Mouse (Mus musculus) telencephalon, adult 2 months (tissue): ENCODE results near the gene Mgp.
A peak's percentile ranks its signal among the peaks of the same experiment; 100 is the strongest.

Experiments used
- DNase-seq: peaks from one replicate; pipeline ENCODE4 v3.0.0-alpha.2; 2011; ENCODE audit warnings: low read depth, low spot score

The Mgp gene

GRCm38 (mm10) chr6:136875670-136876069, at the start of gene Mgp:
TSS of gene Mgp (minus strand) at chr6:136875823.
- peak; percentile 48 for DNase-seq

DNA sequence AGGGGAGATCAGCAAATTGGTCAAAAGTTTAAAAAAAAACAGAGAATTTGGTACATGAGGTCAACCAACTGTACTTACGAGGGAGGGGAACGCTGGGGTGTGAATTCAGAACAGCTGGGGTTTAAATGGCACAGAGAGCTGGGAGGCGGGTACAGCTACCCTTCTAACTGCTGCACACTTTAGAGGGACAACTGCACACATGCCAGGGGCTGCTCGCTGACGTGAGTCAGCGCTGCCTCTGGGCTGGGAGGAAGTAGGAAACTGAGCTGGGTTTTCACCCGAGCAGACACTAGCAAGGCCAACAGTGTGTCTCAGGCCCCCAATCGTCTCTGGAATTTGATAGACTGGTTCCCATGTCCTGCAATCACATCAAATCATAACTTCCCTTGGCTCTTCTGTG, 49.4 kb upstream of the Mgp start:
- DNase-seq = no peak

DNA sequence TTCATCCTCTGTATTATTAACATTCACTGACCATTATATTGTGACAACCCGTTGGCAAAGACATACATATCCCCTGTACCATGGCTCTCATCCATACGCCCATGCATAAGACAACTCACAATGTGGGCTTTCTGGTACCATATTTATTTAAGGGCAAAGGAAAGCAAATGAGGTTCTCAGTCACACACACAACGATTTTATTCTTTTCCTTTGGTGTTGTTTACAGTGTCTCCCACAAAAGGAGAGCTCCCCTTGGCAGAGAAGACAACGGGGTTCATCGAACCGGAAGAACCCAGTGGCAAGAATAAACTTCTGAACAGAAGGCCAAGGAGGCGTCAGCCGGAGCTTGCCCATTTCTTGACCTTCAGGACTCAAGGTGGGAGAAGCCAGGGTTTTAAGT, 47.9 kb upstream of the Mgp start, which contains the start of gene Pde6h:
TSS of gene Pde6h (plus strand) at position 301 of the 400 bp plus-strand sequence.
- no peak for DNase-seq

GRCm38 (mm10) chr6:136922871-136923270, 47.2 kb upstream of the Mgp start:
- DNase-seq = no peak

- no peak for DNase-seq
Measured at GRCm38 (mm10) chr6:136922080-136922479, 46.5 kb upstream of the Mgp start, which contains the start of gene Erp27. TSS of gene Erp27 (minus strand) at chr6:136922180.

DNA sequence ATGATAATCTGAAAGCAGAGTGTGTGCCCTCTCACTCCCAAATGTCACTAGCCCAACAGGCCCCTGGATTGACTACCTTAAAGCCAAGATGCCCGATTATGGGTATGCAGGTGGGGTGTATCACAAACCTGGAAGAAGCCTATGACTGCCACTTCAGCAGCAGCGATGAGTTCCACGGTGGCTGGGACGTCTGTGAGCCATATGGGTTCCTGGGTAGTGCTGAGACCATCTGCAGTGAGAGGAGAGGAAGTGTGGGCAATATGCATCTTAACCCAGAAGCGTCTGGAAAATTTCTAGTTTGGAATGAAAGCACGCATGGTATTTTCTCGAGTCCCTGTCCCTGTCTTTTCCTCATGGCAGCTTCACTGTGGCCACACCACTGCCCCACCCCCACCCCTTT, 46.0 kb upstream of the Mgp start:
- no peak for DNase-seq

DNA sequence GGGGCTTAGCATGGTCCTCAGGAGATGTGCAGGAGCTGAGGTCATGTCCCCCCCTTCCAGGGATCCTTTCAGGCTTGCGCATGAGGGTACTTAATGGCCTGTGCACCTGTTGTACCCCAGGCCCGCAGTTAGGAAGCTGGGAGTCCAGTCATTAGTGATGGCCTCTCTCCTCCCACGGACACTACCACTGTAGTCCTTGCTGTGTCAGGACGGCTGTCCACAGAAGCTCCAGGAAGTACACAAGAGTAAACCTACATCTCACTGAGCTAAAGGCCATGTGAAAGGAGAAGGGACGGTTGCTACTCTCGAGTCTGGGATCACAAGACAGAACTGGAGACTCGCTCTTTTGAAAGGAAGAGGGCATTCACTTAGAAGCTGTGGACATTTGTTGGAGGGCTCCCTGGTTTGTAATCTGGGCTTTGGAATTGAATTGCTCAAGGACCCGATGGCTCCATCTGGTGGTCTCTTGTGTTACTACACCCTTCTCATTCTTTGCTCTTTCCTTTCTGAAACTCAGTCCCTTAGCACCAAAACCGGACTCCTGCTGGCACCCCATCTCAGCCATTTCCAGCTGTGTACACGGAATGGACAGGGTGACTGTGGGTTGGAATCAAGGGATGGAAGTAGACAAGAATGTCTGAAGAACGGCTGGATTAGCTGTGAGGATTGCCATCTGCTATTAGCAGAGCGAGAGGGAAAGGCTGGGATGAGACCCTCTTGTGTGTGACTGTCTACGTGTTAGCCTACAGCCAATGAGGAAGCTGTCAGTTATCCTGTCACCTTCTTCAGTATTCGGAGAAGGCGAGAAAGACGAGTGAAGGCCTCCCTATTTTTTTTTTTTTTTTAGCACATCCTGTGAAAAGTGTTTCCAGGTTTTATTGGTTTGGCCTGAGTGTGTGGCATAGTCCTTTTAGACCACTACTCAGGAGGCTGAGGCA, 45.0 kb upstream of the Mgp start:
- DNase-seq = peak; percentile 43

DNA sequence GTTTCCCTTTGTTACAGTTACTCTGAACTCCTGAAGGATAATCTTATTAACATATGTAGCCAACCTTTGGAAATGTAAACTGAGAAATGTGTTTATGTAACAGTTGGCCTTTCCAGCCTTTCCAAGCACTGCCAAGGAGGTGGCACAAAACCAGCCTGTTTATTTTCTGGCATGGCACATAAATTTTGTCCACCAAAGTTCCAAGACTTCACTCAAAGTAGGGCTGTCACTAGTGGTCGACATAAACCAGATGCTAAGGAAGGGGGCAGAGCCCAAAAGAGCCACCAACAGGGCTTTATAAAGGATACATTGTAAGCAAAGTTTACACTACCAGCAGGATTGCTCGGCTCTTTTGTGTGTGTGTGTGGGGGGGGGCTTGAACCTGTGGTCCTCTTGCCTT, 42.3 kb upstream of the Mgp start:
- no peak for DNase-seq

- no peak for DNase-seq
Measured at GRCm38 (mm10) chr6:136915721-136916395, 40.2 kb upstream of the Mgp start.

DNA sequence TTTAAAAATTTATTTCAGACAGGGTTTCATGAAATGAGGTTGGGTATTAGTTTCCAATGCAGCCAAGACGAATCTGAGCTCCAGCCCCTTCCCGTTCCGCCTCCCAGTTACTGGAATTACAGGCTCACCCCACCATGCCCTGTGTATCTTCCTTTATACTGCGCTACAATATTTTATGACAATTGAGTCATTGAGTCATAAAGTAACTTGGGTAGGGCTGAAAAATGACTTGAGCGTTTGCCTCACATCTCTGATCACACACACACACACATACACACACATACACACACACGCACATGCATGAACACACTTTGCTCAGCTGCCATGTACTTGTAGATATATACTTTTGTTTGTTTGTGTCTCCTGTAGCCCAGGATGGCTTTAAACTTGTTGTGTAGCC, 38.6 kb upstream of the Mgp start:
- no peak for DNase-seq

GRCm38 (mm10) chr6:136913384-136914126, 37.9 kb upstream of the Mgp start:
- no peak for DNase-seq

DNA sequence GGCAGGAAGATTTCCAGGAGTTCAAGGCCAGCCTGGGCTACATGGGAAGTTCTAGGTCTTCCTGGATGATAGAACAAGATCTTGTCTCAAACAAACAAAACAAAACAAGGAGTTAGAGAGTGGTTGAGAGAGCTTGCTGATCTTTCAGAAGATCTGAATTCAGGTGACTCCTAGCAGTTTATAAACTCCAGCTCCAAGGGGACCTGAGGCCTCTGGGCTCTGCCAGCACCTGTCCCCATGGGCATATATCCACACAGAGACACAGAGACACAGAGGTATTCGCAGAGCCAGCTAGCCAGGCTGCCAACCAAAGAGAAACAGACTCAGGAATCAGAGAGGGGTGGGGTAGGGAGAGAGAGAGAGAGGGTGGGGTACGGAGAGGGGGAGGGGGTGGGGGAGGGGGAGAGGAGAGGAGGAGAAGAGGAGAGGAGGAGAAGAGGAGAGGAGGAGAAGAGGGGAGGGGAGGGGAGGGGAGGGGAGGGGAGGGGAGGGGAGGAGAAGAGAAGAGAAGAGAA, 37.2 kb upstream of the Mgp start:
- no peak for DNase-seq

DNA sequence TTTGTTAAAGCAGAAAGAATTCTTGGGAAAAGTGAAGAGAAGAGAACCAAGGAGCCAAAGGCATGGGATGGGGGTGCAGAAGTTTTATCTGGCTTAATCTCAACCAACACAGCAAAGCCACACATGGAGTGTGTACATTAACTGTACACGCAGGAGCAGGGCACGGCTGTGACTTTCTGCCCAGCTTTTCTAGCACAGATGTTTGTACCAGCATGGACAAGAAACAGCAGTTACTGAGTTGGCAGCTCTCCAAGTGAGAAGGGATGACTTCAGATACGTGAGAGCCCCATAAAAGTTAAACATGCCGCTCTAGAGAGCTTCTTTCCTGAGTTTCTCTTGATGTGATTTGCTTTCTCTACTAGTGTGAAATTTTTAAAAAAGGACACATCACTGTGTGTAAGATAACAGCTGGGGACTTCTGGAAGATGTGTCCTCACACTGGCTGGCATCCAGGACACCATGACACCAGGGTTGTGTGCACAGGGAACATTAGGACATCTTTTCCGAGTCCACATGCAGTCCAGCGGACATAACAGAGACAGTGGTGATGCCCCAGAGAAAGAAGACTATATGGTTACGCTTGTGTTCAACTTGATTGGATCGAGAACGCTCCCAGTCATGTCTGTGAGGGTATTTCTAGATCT, 34.7 kb upstream of the Mgp start:
- no peak for DNase-seq

DNA sequence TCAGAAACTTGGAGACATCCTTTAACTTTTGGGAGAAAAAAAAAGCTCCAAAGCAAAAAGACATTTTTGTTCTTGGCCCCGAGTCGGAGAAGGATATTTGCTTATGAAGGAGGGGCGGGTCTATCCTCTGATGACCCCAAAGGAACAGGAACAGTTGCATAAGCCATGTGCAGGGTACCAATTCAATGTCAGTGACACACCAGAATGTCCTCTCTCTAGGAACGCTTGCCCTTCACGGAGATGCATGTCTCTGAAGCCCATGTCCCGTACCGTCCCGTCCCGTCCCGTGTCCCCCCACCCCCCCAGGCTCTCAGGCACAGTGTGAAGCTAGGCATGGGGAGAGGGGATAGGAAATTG, 31.3 kb upstream of the Mgp start:
- no peak for DNase-seq

- no peak for DNase-seq
Measured at GRCm38 (mm10) chr6:136906283-136906936, 30.8 kb upstream of the Mgp start.

- DNase-seq = no peak
Measured at GRCm38 (mm10) chr6:136903885-136904470, 28.4 kb upstream of the Mgp start.

GRCm38 (mm10) chr6:136902527-136902926, 26.9 kb upstream of the Mgp start:
- no peak for DNase-seq

DNA sequence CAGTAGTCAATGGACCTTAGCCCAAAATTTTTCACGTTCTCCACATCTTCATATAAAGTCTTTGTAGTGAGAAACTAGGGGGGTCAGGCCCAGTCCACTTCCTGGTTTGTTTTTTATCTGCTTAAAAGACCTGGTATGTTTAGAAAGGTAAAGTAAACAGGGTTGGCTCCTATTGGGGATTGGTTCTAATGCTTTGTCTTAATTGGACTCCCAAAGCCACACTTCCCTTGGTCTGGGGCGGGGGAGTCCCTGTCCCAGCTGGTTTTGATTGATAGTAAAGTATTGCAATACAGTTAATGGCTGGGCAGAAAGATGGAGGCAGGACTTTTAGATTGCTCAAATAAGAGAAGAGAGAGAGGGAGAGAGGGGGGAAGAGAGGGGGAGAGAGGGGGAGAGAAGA, 25.4 kb upstream of the Mgp start:
- DNase-seq = no peak

DNA sequence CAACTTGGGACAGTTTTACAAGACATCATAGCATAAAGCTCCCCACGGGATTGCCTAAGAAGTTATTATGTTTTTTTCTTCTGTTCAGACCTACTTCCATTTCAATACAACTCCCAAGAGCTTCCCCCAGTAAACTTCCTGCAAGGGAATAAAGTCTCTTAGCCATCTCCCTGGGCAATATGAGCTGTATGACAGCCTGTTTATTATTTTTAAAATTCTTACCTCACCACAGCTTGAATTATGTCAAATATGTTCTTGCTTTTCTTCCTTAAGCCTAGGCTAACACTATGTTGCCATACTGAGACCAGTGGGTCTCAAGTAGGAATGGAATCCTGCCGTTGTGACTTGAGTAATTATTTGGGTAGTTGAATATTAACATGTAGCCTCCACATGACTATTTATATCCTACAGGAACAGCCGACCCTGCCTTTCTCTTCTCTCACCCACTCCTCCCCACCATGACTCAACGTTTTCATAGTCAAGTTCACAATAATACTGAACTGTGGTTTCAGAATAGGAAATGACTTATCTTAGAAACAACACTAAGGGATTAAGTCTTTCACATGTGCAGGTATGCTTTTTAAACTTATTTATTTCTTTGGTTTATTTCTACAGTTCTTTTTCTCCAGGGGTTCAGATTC, 24.9 kb upstream of the Mgp start:
- DNase-seq = no peak

- DNase-seq = no peak
Measured at GRCm38 (mm10) chr6:136898954-136899353, 23.3 kb upstream of the Mgp start.
